Mouse (Mus musculus): ENCODE data around the gene Irs2. TPM values are rescaled to one million over a fixed set of nuclear protein-coding genes. Genes with fewer than 3 reads are reported as not detected.

Irs2 gene
- polyA plus RNA-seq, 1 experiment from 2014 or later, result 5.0 TPM

DNA sequence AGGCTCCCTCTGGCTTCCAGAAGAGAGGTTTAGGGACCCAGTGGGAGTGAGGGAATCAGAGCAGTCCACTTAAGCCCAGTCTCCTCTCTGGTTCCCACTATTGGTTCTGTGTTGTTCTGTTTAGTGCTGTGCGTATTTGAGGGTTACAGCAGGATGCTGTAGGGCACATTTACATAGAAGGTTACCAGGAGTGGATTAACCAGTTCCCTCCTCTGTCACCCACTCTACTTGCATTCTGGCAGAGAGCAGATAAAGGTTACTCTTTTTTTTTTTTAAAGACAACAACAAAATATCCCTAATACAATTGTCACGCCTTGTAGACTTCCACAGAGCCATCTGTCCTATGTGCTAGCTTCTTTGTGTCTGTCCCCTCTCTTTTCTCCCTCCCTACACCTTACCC lies 16.9 kb downstream of the Irs2 start:
- peaks cover 4% of the 10 kb centered on the region; the same call in 1 of the 2 replicates for H3K36me3 ChIP-seq (ENCODE audit: control insufficient read depth, insufficient read depth, low read length)
- H3K9me3 ChIP-seq (ENCODE audit: control insufficient read depth, low read depth, low read length), result no peaks in the 10 kb centered on the region
- H3K4me1 ChIP-seq (ENCODE audit: control insufficient read depth, insufficient read depth, low read length), result peaks cover 33% of the 10 kb centered on the region
- ATAC-seq (ENCODE audit: insufficient number of reproducible peaks, insufficient read depth, low FRiP score, low read depth), result no peak
- peak overlapping the region; percentile 62; the same call in 1 of the 2 replicates for H3K27ac ChIP-seq (ENCODE audit: low read length)
- no peak overlapping the region for H3K4me3 ChIP-seq (ENCODE audit: low read depth, low read length)
- 79% methylated on average over 2 of the region's 2 CpGs for WGBS
- no peak overlapping the region for H3K9ac ChIP-seq (replicated peaks; ENCODE audit: low read depth, low read length)
- H3K4me2 ChIP-seq (replicated peaks; ENCODE audit: low read depth, low read length), result no peak overlapping the region
- H3K27me3 ChIP-seq (ENCODE audit: control insufficient read depth, insufficient read depth, low read length), result no peaks in the 10 kb centered on the region

- peaks cover 12% of the 10 kb centered on the region; the same call in 1 of the 2 replicates for H3K36me3 ChIP-seq (ENCODE audit: control insufficient read depth, insufficient read depth, low read length)
- H3K4me2 ChIP-seq (replicated peaks; ENCODE audit: low read depth, low read length), result no peak overlapping the region
- WGBS, result 28% methylated on average over 10 of the region's 10 CpGs
- H3K9me3 ChIP-seq (ENCODE audit: control insufficient read depth, low read depth, low read length), result no peaks in the 10 kb centered on the region
- peak overlapping the region; percentile 62 for H3K27ac ChIP-seq (ENCODE audit: low read length)
- H3K27me3 ChIP-seq (ENCODE audit: control insufficient read depth, insufficient read depth, low read length), result no peaks in the 10 kb centered on the region
- peaks cover 27% of the 10 kb centered on the region for H3K4me1 ChIP-seq (ENCODE audit: control insufficient read depth, insufficient read depth, low read length)
- H3K4me3 ChIP-seq (ENCODE audit: low read depth, low read length), result no peak overlapping the region
- ATAC-seq (ENCODE audit: insufficient number of reproducible peaks, insufficient read depth, low FRiP score, low read depth), result no peak
- H3K9ac ChIP-seq (replicated peaks; ENCODE audit: low read depth, low read length), result no peak overlapping the region
Observed at GRCm38 (mm10) chr8:10990421-10991110, 17.7 kb downstream of the Irs2 start.

GRCm38 (mm10) chr8:10989946-10990345 lies 18.3 kb downstream of the Irs2 start:
- 82% methylated on average over 3 of the region's 3 CpGs for WGBS
- peaks cover 23% of the 10 kb centered on the region for H3K4me1 ChIP-seq (ENCODE audit: control insufficient read depth, insufficient read depth, low read length)
- H3K9ac ChIP-seq (replicated peaks; ENCODE audit: low read depth, low read length), result no peak overlapping the region

DNA sequence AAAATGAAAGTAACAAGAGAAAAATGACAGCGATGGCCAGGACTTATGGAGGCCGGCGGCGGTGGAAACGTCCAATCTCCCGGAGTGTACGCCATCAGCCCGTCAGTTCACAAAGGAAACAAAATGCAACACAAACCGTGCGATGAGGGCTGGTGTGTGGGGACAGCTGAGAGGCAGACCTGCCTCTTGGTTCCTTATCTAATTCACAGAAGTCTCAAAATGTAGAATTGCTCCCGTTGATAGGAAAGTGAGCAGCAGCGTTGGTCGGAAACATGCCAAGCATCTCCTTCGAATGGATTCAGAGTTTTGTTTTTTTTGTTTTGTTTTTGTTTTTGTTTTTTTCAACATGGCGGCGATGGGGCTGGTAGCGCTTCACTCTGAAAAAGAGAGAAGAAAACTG lies 21.6 kb downstream of the Irs2 start:
- H3K36me3 ChIP-seq (ENCODE audit: control insufficient read depth, insufficient read depth, low read length), result peaks cover 16% of the 10 kb centered on the region; the same call in 1 of the 2 replicates
- peaks cover 9% of the 10 kb centered on the region for H3K4me1 ChIP-seq (ENCODE audit: control insufficient read depth, insufficient read depth, low read length)
- no peak overlapping the region for H3K27ac ChIP-seq (ENCODE audit: low read length)
- H3K27me3 ChIP-seq (ENCODE audit: control insufficient read depth, insufficient read depth, low read length), result no peaks in the 10 kb centered on the region
- no peak overlapping the region for H3K9ac ChIP-seq (replicated peaks; ENCODE audit: low read depth, low read length)
- H3K4me2 ChIP-seq (replicated peaks; ENCODE audit: low read depth, low read length), result no peak overlapping the region
- ATAC-seq (ENCODE audit: insufficient number of reproducible peaks, insufficient read depth, low FRiP score, low read depth), result no peak
- H3K4me3 ChIP-seq (ENCODE audit: low read depth, low read length), result no peak overlapping the region
- no peaks in the 10 kb centered on the region for H3K9me3 ChIP-seq (ENCODE audit: control insufficient read depth, low read depth, low read length)
- WGBS, result 95% methylated on average over 17 of the region's 17 CpGs

More at GRCm38 (mm10) chr8:10989946-10990345, 18.3 kb downstream of the Irs2 start:
- no peak overlapping the region for H3K27ac ChIP-seq (ENCODE audit: low read length)
- no peak overlapping the region for H3K4me3 ChIP-seq (ENCODE audit: low read depth, low read length)
- H3K9me3 ChIP-seq (ENCODE audit: control insufficient read depth, low read depth, low read length), result no peaks in the 10 kb centered on the region
- no peak for ATAC-seq (ENCODE audit: insufficient number of reproducible peaks, insufficient read depth, low FRiP score, low read depth)
- H3K36me3 ChIP-seq (ENCODE audit: control insufficient read depth, insufficient read depth, low read length), result peaks cover 15% of the 10 kb centered on the region; the same call in 1 of the 2 replicates
- no peak overlapping the region for H3K4me2 ChIP-seq (replicated peaks; ENCODE audit: low read depth, low read length)
- no peaks in the 10 kb centered on the region for H3K27me3 ChIP-seq (ENCODE audit: control insufficient read depth, insufficient read depth, low read length)

DNA sequence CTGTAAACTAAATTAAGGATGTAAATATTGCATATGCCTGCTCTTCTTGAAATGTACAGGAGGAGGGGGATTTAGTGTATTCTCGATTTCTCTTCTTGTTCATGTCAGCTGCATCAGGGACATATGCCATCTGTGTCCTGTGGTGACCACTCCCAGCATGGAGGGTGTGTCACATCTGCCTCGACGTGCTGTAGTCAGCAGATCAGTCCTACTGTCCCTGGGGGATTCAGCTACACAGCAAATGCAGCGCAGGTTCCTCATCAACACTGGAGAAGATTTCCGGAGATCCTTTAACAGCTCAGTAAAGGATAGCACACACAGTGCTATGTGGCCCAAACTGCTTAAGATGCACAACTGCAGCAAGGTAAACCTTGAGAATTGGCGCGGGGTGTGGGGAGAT lies 23.2 kb downstream of the Irs2 start:
- H3K36me3 ChIP-seq (ENCODE audit: control insufficient read depth, insufficient read depth, low read length), result peaks cover 16% of the 10 kb centered on the region; the same call in 1 of the 2 replicates
- no peak overlapping the region for H3K9ac ChIP-seq (replicated peaks; ENCODE audit: low read depth, low read length)
- H3K27me3 ChIP-seq (ENCODE audit: control insufficient read depth, insufficient read depth, low read length), result no peaks in the 10 kb centered on the region
- no peak for ATAC-seq (ENCODE audit: insufficient number of reproducible peaks, insufficient read depth, low FRiP score, low read depth)
- no peak overlapping the region for H3K27ac ChIP-seq (ENCODE audit: low read length)
- 0 out of 2 replicates have a peak, but pooled peaks cover 3% of the 10 kb centered on the region for H3K4me1 ChIP-seq (ENCODE audit: control insufficient read depth, insufficient read depth, low read length)
- no peak overlapping the region for H3K4me2 ChIP-seq (replicated peaks; ENCODE audit: low read depth, low read length)
- WGBS, result 78% methylated on average over 7 of the region's 7 CpGs
- H3K4me3 ChIP-seq (ENCODE audit: low read depth, low read length), result no peak overlapping the region
- no peaks in the 10 kb centered on the region for H3K9me3 ChIP-seq (ENCODE audit: control insufficient read depth, low read depth, low read length)

DNA sequence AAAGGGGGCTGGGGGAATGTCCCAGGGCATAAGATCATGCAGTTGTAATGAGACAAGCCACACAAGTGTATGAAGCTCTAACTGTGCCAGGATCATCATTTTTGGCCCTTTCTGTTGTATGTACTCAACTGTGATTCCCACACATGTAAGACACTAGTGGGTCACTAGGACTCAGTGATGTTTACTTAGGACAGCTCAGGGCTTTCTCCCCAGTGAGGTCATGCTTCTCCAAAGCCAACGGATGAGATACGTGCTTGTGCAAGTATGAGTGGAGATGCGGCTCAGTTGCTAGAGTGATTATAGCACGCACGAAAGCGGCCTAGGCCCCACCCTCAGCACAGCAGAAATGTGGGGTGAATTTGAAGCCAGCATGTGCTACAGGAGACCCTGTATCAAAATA lies 27.4 kb downstream of the Irs2 start:
- 92% methylated on average over 6 of the region's 6 CpGs for WGBS
- H3K27ac ChIP-seq (ENCODE audit: low read length), result no peak overlapping the region
- H3K27me3 ChIP-seq (ENCODE audit: control insufficient read depth, insufficient read depth, low read length), result no peaks in the 10 kb centered on the region
- H3K36me3 ChIP-seq (ENCODE audit: control insufficient read depth, insufficient read depth, low read length), result peaks cover 8% of the 10 kb centered on the region; the same call in 1 of the 2 replicates
- H3K4me1 ChIP-seq (ENCODE audit: control insufficient read depth, insufficient read depth, low read length), result peaks cover 34% of the 10 kb centered on the region
- no peak overlapping the region for H3K4me2 ChIP-seq (replicated peaks; ENCODE audit: low read depth, low read length)
- no peak for ATAC-seq (ENCODE audit: insufficient number of reproducible peaks, insufficient read depth, low FRiP score, low read depth)
- no peaks in the 10 kb centered on the region for H3K9me3 ChIP-seq (ENCODE audit: control insufficient read depth, low read depth, low read length)
- no peak overlapping the region for H3K9ac ChIP-seq (replicated peaks; ENCODE audit: low read depth, low read length)
- H3K4me3 ChIP-seq (ENCODE audit: low read depth, low read length), result no peak overlapping the region

- Histone ChIP-seq H3K9me3 (ENCODE audit: control insufficient read depth, low read depth, low read length) (no peaks in the 10 kb centered on the region), H3K36me3 (ENCODE audit: control insufficient read depth, insufficient read depth, low read length) (peaks cover under 1% of the 10 kb centered on the region; the same call in 1 of the 2 replicates), H3K4me2 (replicated peaks; ENCODE audit: low read depth, low read length) (no peak overlapping the region), H3K27ac (ENCODE audit: low read length) (no peak overlapping the region), H3K9ac (replicated peaks; ENCODE audit: low read depth, low read length) (no peak overlapping the region), H3K4me1 (ENCODE audit: control insufficient read depth, insufficient read depth, low read length) (peaks cover 43% of the 10 kb centered on the region), H3K4me3 (ENCODE audit: low read depth, low read length) (no peak overlapping the region), H3K27me3 (ENCODE audit: control insufficient read depth, insufficient read depth, low read length) (no peaks in the 10 kb centered on the region)
- no peak for ATAC-seq (ENCODE audit: insufficient number of reproducible peaks, insufficient read depth, low FRiP score, low read depth)
- 54% methylated on average over 7 of the region's 7 CpGs for WGBS
Observed at GRCm38 (mm10) chr8:10979916-10980315, 28.3 kb downstream of the Irs2 start.

DNA sequence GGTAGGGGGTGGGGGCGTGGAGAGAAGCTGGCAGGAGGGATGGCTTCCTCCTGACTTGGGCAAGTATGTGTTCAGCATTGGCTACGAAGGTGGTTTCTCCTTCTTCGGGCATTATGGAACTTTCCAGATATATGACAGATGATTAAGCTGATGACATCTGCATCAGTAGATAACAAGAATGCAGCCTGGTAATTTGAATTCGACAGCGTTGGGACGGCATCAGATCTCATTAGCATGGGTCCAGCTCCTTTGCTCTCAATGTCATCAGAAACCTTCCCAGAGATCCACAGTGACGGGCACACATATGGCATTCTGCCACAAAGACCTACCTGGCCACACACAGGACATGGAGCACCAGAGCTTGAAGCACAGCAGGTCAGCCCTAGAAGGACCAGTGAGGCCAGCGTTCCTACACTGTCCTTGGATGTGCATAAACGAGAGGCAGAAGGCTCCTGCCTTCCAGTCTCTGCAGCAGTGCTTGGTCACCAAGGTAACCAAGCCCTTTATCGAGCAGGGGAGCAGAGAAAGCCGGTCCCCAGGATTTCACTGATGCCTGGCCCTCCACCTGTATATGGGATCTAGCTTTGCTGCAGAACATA lies 29.0 kb downstream of the Irs2 start:
- Histone ChIP-seq H3K4me1 (ENCODE audit: control insufficient read depth, insufficient read depth, low read length) (peaks cover 49% of the 10 kb centered on the region), H3K9me3 (ENCODE audit: control insufficient read depth, low read depth, low read length) (no peaks in the 10 kb centered on the region), H3K4me3 (ENCODE audit: low read depth, low read length) (no peak overlapping the region), H3K27ac (ENCODE audit: low read length) (no peak overlapping the region), H3K36me3 (ENCODE audit: control insufficient read depth, insufficient read depth, low read length) (no peaks in the 10 kb centered on the region), H3K27me3 (ENCODE audit: control insufficient read depth, insufficient read depth, low read length) (no peaks in the 10 kb centered on the region), H3K4me2 (replicated peaks; ENCODE audit: low read depth, low read length) (no peak overlapping the region), H3K9ac (replicated peaks; ENCODE audit: low read depth, low read length) (no peak overlapping the region)
- 59% methylated on average over 11 of the region's 11 CpGs for WGBS
- ATAC-seq (ENCODE audit: insufficient number of reproducible peaks, insufficient read depth, low FRiP score, low read depth), result no peak
